Mouse (Mus musculus) T-helper 2 cell (primary cell): ENCODE measurements around the gene Cwc15.
"Not testable (repeated sequence)": the region's sequence is repeated elsewhere in the genome, so short reads cannot be mapped to it uniquely, and the experiment has no call there.

Source experiments
- in situ Hi-C: fragments of 300-600 bp; cut with MboI, MseI; formaldehyde crosslinking; loops from one replicate; pipeline ENCODE4 v1.15.1; 2025; ENCODE audit warnings: high pct_unique_total_duplicates

Gene Cwc15

DNA sequence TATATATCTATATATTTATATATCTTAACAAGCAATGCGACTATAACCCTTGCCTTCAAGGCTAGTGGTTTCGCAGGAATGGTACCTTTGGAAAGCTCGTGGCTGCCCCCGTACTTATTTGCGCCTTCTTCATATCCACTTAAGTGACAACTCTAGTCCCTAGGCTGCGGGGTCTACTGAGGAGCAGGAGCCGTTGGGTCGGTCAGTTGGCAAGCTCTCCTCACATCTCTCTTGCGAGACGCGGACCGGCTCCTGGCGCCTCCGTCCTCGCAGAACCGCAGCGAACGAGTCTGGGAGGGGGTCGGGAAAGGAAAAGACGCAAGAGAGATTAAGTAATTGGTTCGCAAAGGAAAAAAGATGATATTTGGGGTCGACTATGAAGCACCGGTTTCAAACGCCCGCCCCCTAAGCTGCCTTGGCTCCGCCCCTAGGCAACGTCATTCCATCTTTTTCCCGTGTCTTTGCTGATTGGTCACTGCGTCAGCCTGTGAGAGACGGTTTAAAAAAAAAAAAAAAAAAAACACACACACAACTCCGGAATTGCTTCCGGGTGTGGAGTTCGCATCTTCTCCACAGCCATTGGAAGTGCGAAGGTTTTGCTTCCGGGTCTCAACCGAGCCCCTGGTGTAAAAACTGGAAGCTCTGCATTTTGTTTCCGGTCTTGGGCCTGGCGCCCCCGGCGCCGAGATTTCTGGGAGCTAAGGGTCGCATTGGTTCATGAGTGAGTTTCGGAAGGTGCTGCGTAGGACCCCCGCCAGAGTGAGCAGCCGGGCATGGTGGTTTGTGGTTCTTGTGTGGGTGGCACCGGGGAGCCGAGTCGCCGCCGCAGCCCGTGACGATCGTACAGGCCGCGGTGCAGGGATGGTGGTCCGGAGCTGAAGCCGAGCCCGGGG, at the start of gene Cwc15, which contains the start of gene Kdm4d:
Gene Cwc15 (plus strand): TSS at position 595 of the 893 bp plus-strand sequence.
Gene Kdm4d (minus strand): TSS at position 460 of the 893 bp plus-strand sequence.
- in situ Hi-C loops, result loop anchor here (10.0 to 25.0 kb wide), 2 partner anchors 1213 to 1215 kb away; partner anchors contain the start of gene Maml2

DNA sequence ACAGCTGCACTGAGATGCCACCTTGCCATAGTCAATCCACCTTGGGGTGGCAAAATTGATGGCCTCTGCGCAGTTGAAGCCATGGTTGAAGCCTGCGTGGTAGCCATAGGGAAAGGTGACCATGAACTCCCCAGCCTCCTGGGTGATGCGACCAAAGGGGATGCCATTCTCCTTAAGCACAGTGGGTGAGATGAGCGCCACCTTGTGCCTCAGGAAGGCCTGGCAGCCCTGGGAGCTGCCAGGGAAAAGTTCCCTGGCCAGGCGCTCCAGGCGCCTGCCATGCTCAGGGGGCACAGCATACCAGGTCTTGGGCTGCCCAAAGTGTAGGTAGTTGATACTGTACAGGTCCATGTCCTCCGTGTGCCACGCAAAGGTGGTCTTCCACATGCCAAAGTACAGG, 49.3 kb upstream of the Cwc15 start:
- in situ Hi-C loops, result not testable (repeated sequence)

GRCm38 (mm10) chr9:14456320-14456719, 44.1 kb upstream of the Cwc15 start:
- in situ Hi-C loops, result no loop called here

- in situ Hi-C loops, result not testable (repeated sequence)
These were observed 37.9 kb upstream of the Cwc15 start for GRCm38 (mm10) chr9:14462536-14462935.

GRCm38 (mm10) chr9:14463668-14464067, 36.7 kb upstream of the Cwc15 start:
- in situ Hi-C loops, result not testable (repeated sequence)

- in situ Hi-C loops, result no loop called here
These were observed 1.3 kb upstream of the Cwc15 start for GRCm38 (mm10) chr9:14498896-14499705.

GRCm38 (mm10) chr9:14500916-14501424, 553 bp downstream of the Cwc15 start:
- in situ Hi-C loops, result loop anchor here (10.0 to 25.0 kb wide), 2 partner anchors 1214 kb away; partner anchors contain the start of gene Maml2

- in situ Hi-C loops, result loop anchor here (25.0 kb wide), 1 partner anchor 1226 kb away; the partner anchor contains the start of gene Maml2
These were observed 12.4 kb downstream of the Cwc15 start for GRCm38 (mm10) chr9:14512633-14513445.

DNA sequence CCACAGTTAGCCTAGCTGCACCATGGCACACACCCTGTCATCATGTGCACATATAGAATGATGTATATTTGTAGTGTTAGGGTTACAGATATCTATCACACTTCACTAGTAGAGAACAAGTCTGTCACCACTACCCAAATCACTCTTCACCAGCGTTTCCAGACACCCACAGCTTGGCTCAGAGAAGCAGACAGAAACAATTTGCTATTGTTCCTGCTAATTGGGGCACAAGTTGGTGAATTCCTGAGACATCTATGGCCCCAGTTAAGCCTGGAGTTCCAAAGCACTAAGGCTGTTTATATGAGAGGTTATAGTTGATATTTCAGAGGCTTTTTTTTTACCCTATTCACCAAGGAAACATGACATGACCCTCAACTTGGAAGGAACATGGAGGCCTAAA, 16.9 kb downstream of the Cwc15 start:
- in situ Hi-C loops, result loop anchor here (25.0 kb wide), 1 partner anchor 1230 kb away; the partner anchor contains the start of gene Maml2

GRCm38 (mm10) chr9:14518105-14518504, 17.7 kb downstream of the Cwc15 start:
- in situ Hi-C loops, result loop anchor here (25.0 kb wide), 1 partner anchor 1231 kb away; the partner anchor contains the start of gene Maml2

DNA sequence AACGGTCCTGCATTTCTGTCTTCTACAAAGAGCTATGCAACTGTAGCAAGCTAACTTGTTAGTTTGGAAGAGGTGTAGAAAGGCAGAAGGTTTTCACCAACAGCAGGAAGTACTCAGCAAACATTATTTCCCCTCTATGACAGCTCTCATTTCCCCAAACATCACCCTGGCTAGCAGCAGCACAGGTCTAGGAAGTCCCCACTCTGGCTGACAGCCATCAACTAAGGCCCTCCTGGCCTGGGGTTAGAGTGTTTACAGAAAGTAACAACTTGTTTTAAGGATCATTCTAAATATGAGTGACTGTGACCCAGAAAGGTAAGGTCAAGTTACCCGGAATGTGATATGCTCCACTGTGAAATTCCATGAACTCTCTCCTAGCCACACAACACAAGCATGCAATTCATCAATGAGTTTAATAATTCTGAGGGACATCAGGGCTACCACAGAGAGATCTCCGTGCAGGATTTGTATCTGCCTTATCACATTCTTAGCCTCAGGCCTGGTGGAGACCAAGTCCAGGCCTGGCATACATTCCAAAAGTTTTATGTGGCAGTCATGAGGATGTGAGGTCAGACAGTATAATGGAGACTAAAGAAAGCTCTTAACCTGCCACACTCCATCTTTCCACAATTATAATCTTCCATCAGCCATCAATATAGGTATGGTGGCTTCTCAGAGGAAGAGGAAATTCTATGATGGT, 20.7 kb downstream of the Cwc15 start:
- in situ Hi-C loops, result loop anchor here (25.0 kb wide), 1 partner anchor 1234 kb away; the partner anchor contains the start of gene Maml2

GRCm38 (mm10) chr9:14521695-14522094, 21.3 kb downstream of the Cwc15 start:
- in situ Hi-C loops, result loop anchor here (25.0 kb wide), 1 partner anchor 1234 kb away; the partner anchor contains the start of gene Maml2

- in situ Hi-C loops, result loop anchor here (25.0 kb wide), 1 partner anchor 1236 kb away; the partner anchor contains the start of gene Maml2
These were observed 23.1 kb downstream of the Cwc15 start for GRCm38 (mm10) chr9:14523408-14524043.

DNA sequence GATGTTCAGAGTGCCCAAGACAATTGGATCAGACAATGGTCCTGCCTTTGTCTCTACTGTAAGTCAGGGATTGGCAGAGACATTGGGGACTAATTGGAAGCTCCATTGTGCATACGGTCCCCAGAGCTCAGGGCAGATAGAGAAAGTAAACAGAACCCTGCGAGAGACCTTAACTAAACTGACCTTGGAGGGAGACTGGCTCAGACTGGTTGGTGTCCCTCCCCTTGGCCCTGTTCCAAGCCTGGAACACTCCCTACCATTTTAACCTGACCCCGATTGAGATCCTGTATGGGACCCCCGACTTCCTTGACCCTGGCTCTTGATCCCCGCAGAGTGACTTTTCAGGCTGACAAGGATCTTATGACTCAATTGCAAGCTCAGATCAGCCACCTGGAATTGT, 29.6 kb downstream of the Cwc15 start:
- in situ Hi-C loops, result no loop called here

- in situ Hi-C loops, result no loop called here
These were observed 31.9 kb downstream of the Cwc15 start for GRCm38 (mm10) chr9:14532283-14532682.

- in situ Hi-C loops, result no loop called here
These were observed 33.2 kb downstream of the Cwc15 start for GRCm38 (mm10) chr9:14533659-14534058.

DNA sequence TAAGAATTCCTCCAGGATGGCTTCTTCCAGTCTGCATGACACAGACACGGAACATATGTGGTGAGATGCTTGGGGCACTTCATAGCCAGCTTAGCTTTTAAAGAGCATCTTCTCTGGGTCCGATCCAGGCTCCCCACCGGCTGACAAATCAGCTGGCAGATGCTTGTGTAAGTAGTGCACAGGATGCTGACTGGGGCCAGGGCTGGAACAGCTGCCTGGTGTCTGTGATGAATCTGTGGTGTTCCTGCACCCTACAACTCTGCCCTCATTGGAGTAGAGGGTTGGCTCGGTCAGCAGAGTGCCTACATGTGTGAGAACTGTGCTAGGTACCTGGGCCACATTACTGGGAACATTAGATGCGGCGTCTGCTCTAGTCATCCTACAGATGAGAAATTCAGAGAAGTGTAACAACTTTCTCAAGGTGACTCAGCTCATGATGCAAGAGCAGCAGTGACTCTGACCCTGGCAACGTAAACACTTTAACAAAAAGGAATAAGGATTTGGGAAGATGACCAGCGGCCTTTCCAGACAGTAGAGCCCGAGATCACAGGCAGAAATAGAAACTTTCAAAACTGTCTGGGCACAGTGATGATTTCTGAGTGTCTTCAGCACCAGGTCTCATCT, 34.5 kb downstream of the Cwc15 start:
- in situ Hi-C loops, result no loop called here

DNA sequence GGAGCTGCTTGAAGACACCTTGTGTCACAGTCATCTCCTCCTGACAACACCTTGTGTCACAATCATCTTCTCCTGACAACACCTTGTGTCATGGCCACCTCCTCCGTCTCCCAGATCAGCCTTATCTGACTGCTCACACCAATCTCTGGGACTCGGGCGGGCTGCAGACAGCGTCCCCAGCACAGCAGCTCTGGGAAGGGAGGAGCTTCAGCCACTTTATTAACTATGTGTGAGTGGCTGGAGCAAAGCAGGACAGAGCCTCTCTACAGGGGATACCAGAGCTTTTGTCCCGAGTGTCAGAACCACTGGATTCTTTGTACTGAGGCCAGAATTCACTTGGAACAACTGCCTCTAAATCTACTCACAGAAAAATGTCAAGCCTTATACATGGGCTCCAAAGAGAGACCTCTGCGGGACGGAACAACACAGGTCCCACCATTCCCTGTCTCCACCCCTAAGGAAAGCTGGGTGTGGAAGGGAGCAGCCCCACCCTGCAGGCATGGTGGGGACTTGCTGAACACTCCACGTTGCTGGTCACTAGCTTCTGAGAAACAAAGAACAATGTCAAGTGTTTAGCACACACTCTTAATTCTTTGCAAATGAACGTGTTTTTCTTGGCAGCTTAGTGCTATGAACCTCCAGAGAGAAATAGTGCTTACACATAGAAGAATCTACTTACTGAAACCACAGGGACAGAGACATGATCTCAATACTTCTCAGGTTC, 43.8 kb downstream of the Cwc15 start:
- in situ Hi-C loops, result no loop called here
